Mouse (Mus musculus) stomach, embryonic 14.5 days (tissue): ENCODE results near the gene Eno1. TPM values are rescaled to one million over a fixed set of nuclear protein-coding genes. Genes with fewer than 3 reads are reported as not detected.

ENCODE experiments used
- ATAC-seq: fragments of 200-750 bp; cut with Nextera tagmentation; 2 replicates; pipeline ENCODE4 v1.8.0; 2017; ENCODE audit warnings: low read depth, moderate TSS enrichment; ENCODE audit not compliant: insufficient number of reproducible peaks, insufficient read depth, low FRiP score
- H3K27ac ChIP-seq: fragments of 300-500 bp; sonication (generic); 2 replicates; pipeline ENCODE4 v1.5.1; 2014; ENCODE audit warnings: mild to moderate bottlenecking, low read length, moderate library complexity, mixed read lengths
- H3K27me3 ChIP-seq: fragments of 300-500 bp; sonication (generic); 2 replicates; pipeline ENCODE4 v1.6.1; 2014; ENCODE audit warnings: low read length, control low read depth, mixed read lengths; ENCODE audit not compliant: control insufficient read depth, insufficient read depth
- H3K36me3 ChIP-seq: fragments of 300-500 bp; sonication (generic); 2 replicates; pipeline ENCODE4 v1.6.1; 2014; ENCODE audit warnings: mild to moderate bottlenecking, control low read depth, low read length, moderate library complexity, mixed read lengths; ENCODE audit not compliant: control insufficient read depth, insufficient read depth
- H3K4me1 ChIP-seq: fragments of 300-500 bp; sonication (generic); 2 replicates; pipeline ENCODE4 v1.6.1; 2014; ENCODE audit warnings: low read length, control low read depth, mixed read lengths; ENCODE audit not compliant: control insufficient read depth, insufficient read depth
- H3K4me2 ChIP-seq: fragments of 300-500 bp; sonication (generic); replicated peaks from 2 replicates; pipeline ENCODE4 v1.6.1; 2014; ENCODE audit warnings: low read depth, low read length, control low read depth
- H3K4me3 ChIP-seq: fragments of 300-500 bp; sonication (generic); 2 replicates; pipeline ENCODE4 v1.5.1; 2014; ENCODE audit warnings: low read depth, low read length, control low read depth
- H3K9ac ChIP-seq: fragments of 300-500 bp; sonication (generic); replicated peaks from 2 replicates; pipeline ENCODE4 v1.6.1; 2014; ENCODE audit warnings: low read depth, mild to moderate bottlenecking, control low read depth, low read length, moderate library complexity, mixed read lengths
- H3K9me3 ChIP-seq: fragments of 300-500 bp; sonication (generic); 2 replicates; pipeline ENCODE4 v1.6.1; 2016; ENCODE audit warnings: low read depth, low read length, control low read depth; ENCODE audit not compliant: control insufficient read depth
- WGBS: fragments of 180-500 bp; shearing (Covaris S2); extraction: QIAGEN DNeasy Blood & Tissue Kit; methylation state at CpG from one replicate; pipeline ENCODE4 v1.1.7; 2014; 5-methylcytosine and 5-hydroxymethylcytosine counted together
- polyA plus RNA-seq: library from polyadenylated mRNA; unstranded; fragments of >200 nt; fragmentation: Nextera tagmentation; extraction: Ambion mirVana; gene quantifications from 2 replicates; pipeline ENCODE4 v1.2.1, GENCODE M21; 2014

Gene Eno1
- polyA plus RNA-seq, 1 experiment from 2014 or later: 1,497 TPM

DNA sequence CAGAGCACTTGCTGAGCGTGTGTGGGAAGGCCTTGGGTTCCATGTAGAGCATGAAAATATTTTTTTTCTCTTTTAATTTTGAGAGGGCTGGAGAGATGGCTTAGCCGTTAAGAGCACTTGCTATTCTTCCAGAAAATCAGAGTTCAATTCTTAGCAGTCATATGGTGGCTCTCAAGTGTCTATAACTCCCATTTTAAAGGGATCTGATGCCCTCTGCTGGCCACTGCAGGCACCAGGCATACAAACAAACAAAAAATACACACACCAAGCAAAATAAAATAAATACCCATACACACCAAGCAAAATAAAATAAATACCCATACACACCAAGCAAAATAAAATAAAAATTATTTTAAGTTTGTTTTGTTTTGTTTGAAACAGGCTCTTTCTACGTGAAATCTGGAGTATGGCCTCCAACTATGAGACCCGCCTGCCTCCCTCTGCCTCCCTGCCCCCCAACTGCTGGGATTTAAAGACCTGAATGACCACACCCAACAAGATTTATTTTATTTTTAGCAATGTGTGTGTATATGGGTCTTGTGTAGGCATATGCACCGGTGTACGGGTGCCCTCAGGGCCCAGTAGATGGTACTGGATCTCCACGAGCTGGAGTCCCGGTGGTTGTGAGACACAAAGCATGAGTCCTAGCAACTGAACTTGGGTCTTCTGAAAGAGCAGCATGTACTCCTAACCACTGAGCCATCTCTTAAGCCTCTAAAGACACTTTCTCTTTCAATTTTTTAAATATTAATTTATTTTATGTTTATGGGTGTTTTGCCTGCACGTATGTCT lies 16.8 kb upstream of the Eno1 start:
- WGBS: 73% methylated on average over 9 of the region's 9 CpGs
- no peaks in the 10 kb centered on the region for H3K27me3 ChIP-seq
- no peak for ATAC-seq
- no peak overlapping the region for H3K4me2 ChIP-seq
- H3K9me3 ChIP-seq: no peaks in the 10 kb centered on the region
- no peak overlapping the region for H3K9ac ChIP-seq
- H3K27ac ChIP-seq: no peak overlapping the region
- no peaks in the 10 kb centered on the region for H3K36me3 ChIP-seq
- H3K4me1 ChIP-seq: no peaks in the 10 kb centered on the region
- H3K4me3 ChIP-seq: no peak overlapping the region

- WGBS: 17% methylated on average over 11 of the region's 11 CpGs
- Histone ChIP-seq H3K9ac (no peak overlapping the region), H3K36me3 (no peaks in the 10 kb centered on the region), H3K9me3 (no peaks in the 10 kb centered on the region), H3K4me2 (peak overlapping the region; percentile 42), H3K4me1 (no peaks in the 10 kb centered on the region), H3K4me3 (no peak overlapping the region), H3K27me3 (no peaks in the 10 kb centered on the region), H3K27ac (no peak overlapping the region)
- peak; percentile 64; the same call in 1 of the 2 replicates for ATAC-seq
Measured at GRCm38 (mm10) chr4:150220584-150220983, 15.9 kb upstream of the Eno1 start.

DNA sequence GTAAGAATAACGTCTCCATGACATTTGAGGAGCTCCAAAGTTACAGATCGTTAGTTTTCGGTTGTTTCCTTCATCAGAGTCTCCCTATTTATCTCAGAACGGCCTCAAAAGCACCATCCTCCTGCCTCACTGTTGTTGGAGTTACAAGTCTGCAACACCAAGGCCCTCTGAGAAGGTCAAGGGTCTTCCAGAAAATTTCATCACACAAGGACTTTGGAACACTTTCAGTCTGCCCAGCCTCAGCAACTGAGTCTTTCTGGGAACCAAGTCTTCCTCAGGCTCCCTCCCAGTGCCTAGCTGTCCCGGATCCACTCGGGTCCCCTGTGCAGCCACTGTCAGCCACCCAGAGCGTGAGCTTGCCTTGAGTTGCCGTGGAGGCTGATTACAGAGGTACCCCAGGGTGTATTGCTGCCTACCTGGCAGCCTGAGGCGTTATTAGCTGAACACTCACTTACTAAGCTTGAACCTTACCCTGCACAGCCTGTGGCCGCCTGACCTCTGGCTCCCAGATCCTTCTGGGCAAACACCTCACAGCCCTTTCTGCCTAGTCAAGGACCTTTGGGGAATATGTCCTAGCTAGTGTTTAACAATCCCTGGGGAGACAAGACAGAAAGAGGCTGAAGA lies 15.4 kb upstream of the Eno1 start:
- H3K9me3 ChIP-seq: no peaks in the 10 kb centered on the region
- ATAC-seq: no peak
- no peaks in the 10 kb centered on the region for H3K27me3 ChIP-seq
- peak overlapping the region; percentile 42 for H3K4me2 ChIP-seq
- no peaks in the 10 kb centered on the region for H3K4me1 ChIP-seq
- 54% methylated on average over 10 of the region's 10 CpGs for WGBS
- H3K27ac ChIP-seq: no peak overlapping the region
- no peak overlapping the region for H3K9ac ChIP-seq
- no peaks in the 10 kb centered on the region for H3K36me3 ChIP-seq
- no peak overlapping the region for H3K4me3 ChIP-seq

- H3K9me3 ChIP-seq: no peaks in the 10 kb centered on the region
- no peak overlapping the region for H3K4me3 ChIP-seq
- H3K27ac ChIP-seq: no peak overlapping the region
- no peaks in the 10 kb centered on the region for H3K36me3 ChIP-seq
- no peaks in the 10 kb centered on the region for H3K4me1 ChIP-seq
- H3K9ac ChIP-seq: no peak overlapping the region
- H3K4me2 ChIP-seq: no peak overlapping the region
- no peaks in the 10 kb centered on the region for H3K27me3 ChIP-seq
- 83% methylated on average over 4 of the region's 4 CpGs for WGBS
- ATAC-seq: no peak
Measured at GRCm38 (mm10) chr4:150223830-150224229, 12.7 kb upstream of the Eno1 start.

DNA sequence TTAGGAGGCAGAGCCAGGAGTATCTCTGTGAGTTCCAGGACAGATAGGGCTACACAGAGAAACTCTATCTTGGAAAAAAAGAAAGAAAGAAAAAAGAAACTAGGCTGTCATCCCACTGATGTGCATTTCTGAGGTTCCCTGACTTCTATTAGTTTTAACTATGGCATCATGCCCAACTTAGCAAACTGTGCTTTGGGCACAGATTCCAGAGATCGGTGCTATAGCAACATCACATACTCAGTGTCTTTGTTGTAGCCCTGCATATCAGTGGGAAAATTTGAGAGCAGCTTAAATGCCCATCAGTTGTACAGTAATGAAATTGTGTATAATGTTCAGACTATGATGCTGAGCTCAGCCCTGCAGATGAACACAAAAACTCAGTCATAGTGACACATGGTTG lies 10.8 kb upstream of the Eno1 start:
- no peak overlapping the region for H3K27ac ChIP-seq
- WGBS: 89% methylated on average over 1 of the region's 1 CpGs
- H3K4me2 ChIP-seq: no peak overlapping the region
- H3K9me3 ChIP-seq: no peaks in the 10 kb centered on the region
- H3K27me3 ChIP-seq: no peaks in the 10 kb centered on the region
- H3K4me1 ChIP-seq: peaks cover 8% of the 10 kb centered on the region; the same call in 1 of the 2 replicates
- H3K36me3 ChIP-seq: no peaks in the 10 kb centered on the region
- H3K9ac ChIP-seq: no peak overlapping the region
- no peak for ATAC-seq
- no peak overlapping the region for H3K4me3 ChIP-seq

GRCm38 (mm10) chr4:150226818-150227688 lies 9.5 kb upstream of the Eno1 start:
- H3K27ac ChIP-seq: no peak overlapping the region
- ATAC-seq: no peak
- H3K9ac ChIP-seq: no peak overlapping the region
- 50% methylated on average over 7 of the region's 7 CpGs for WGBS
- no peaks in the 10 kb centered on the region for H3K9me3 ChIP-seq
- no peak overlapping the region for H3K4me3 ChIP-seq
- H3K36me3 ChIP-seq: no peaks in the 10 kb centered on the region
- H3K27me3 ChIP-seq: no peaks in the 10 kb centered on the region
- H3K4me2 ChIP-seq: no peak overlapping the region
- peaks cover 16% of the 10 kb centered on the region for H3K4me1 ChIP-seq

GRCm38 (mm10) chr4:150228581-150229348 lies 7.8 kb upstream of the Eno1 start:
- no peak overlapping the region for H3K4me2 ChIP-seq
- H3K27ac ChIP-seq: no peak overlapping the region
- peaks cover 19% of the 10 kb centered on the region for H3K4me1 ChIP-seq
- no peak for ATAC-seq
- WGBS: 42% methylated on average over 7 of the region's 7 CpGs
- no peak overlapping the region for H3K4me3 ChIP-seq
- H3K27me3 ChIP-seq: no peaks in the 10 kb centered on the region
- H3K36me3 ChIP-seq: no peaks in the 10 kb centered on the region
- H3K9ac ChIP-seq: no peak overlapping the region
- no peaks in the 10 kb centered on the region for H3K9me3 ChIP-seq
